Mouse (Mus musculus): ENCODE measurements around the gene Rasgrp2.

DNA sequence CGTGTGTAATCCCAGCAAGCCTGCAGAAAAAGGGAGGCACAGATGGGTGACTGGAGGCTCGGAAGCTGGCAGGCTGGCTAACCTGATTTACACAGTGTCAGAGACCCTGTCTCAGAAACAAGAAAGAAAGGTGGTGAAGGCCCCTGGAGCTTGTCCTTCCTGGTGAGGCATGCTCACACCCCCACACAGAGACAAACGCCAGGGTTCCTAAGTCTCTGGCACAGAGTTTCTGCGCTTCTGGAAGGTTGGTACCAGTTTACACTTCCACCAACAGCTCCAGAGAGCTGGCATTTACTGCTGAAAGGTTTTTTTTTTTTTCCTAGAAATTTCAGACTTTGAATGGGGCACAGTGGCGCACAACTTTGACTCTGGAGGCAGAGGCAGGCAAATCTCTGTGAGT, 2.9 kb upstream of the Rasgrp2 start:
- TF ChIP-seq ZKSCAN1 (IDR thresholded peaks at IDR 0.05; ENCODE audit: low read depth, low read length): no peak
- TF ChIP-seq TBP (IDR thresholded peaks at IDR 0.05; ENCODE audit: low read depth, low read length): no peak
- TF ChIP-seq BHLHE40 (IDR thresholded peaks at IDR 0.05; ENCODE audit: borderline replicate concordance, low read depth, low read length): no peak
- TF ChIP-seq SMC3 (IDR thresholded peaks at IDR 0.05; ENCODE audit: low read depth, low read length): no peak
- TF ChIP-seq GATA1 (IDR thresholded peaks at IDR 0.05; ENCODE audit: low read depth, low read length): no peak
- no peak for TF ChIP-seq MAZ (IDR thresholded peaks at IDR 0.05; ENCODE audit: low read depth, low read length)
